Mouse (Mus musculus) ovary, postnatal 36 days (tissue): Measurements from ENCODE around the gene Tpp1.

Experiments used
- DNase-seq: peaks from one replicate; pipeline ENCODE4 v3.0.0; 2022; ENCODE audit warnings: low spot score, mixed read lengths

Tpp1 gene

GRCm38 (mm10) chr7:105751491-105752433, at the start of gene Tpp1:
TSS of gene Tpp1 (minus strand) at chr7:105752235.
- peak; percentile 83 for DNase-seq

DNA sequence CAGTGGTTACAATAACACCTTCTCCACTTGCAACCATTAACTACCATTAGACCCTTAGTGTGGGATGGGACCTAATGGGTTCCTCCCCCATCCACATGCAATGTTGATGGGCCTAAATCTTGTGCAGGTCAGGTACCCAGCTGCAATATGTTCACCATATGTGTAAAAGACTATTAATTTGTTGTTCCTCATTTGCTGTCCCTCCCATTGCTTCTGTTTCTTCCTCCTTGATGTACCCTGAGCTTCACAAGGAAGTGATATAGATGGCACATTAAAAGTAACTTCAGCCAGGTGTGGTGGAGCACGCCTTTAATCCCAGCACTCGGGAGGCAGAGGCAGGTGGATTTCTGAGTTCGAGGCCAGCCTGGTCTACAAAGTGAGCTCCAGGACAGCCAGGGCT, 44.9 kb upstream of the Tpp1 start:
- DNase-seq: no peak

DNA sequence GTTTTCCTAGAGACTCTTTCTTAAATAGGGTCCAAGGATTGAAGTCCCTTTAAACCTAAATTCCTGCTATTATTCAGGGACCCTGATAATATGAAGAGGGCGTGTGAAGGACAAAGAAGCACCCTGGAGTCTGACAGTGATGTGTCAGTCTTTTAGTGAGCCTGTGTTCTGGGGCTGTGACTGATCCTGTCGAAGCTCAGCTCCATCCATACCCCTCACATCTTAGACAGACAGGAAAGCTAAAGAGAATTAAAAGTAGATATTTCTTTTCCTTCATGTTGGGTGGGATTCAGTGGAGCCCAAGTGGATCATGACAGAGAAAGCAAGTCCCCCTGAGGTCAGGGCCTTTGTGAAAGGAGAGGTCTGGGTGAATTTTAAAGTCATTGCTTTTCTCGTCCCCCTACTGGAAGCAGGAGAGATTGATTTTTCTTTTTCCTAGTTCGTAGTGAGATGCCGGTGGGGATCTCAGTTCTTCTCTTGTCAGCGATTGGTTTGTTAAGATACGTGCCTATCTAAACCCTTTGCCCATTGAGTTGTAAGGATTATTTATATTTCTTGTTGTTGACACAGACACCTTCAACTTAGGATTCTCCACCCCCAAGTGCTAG, 43.8 kb upstream of the Tpp1 start:
- DNase-seq: no peak

DNA sequence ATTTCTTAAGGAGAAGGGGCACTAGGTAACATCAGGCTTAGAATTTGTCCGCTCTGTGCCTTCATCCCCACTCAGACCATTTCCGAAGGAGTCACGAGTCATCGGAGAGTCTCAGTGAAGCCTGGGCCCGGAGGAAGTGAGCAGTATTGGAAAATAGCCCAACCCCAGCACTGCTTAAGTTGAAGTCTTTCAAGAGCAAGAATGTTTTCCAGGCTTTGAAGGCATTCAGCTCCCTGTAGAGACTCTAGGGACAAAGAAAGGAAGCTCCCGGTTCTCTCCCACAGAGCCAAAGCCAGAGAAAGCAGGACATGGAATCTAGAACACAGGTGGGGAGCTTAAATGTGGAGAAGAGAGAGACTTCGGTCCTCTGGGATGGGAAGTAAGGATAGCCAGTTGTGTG, 41.7 kb upstream of the Tpp1 start:
- DNase-seq: no peak

GRCm38 (mm10) chr7:105791147-105791546, 39.1 kb upstream of the Tpp1 start:
- no peak for DNase-seq

DNA sequence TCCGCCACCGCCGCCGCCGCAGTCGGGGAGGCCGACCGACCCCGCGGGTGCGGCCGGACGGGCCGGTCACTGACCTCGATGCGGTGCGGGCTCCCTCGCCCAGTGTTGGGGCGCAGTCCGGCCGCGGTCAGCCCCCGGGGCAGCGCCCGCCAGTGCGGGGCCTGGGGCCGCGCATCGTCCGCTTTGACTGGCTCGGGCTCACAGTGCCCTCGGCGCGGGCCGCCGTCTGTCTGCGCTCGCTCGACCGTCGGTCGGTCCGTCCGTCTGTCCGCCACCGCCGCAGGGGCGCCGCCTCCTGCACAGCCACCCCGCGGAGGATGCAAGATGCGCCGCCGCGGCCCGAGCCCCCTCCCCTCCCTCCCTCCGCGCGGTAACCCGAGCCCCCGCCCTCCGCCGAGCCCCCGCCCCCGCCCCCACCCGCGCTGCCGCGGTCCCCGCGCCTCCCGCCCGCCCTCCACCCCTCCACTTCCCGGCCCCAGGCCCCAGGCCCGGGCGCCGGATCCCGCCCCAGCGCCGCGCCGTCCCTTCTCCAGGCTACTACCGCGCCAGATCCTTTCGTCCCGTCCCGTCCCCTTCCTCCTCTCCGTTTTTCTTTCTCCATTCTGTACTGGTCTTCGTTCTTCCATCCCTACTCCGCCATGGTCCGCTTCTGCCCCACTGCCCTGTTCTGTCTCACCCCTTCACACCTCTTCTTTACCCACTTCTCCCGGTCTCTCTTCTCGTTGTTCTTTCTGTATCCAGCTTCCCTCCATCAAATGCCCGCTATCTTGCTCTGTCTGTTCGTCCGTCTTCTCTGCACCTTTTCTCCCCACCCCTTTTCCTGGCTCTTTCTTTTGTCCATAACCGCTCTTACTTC, 35.5 kb upstream of the Tpp1 start, which contains the start of gene Dchs1:
Gene Dchs1, minus strand, starts transcription at position 370 of the 856 bp plus-strand sequence.
- peak; percentile 18 for DNase-seq

DNA sequence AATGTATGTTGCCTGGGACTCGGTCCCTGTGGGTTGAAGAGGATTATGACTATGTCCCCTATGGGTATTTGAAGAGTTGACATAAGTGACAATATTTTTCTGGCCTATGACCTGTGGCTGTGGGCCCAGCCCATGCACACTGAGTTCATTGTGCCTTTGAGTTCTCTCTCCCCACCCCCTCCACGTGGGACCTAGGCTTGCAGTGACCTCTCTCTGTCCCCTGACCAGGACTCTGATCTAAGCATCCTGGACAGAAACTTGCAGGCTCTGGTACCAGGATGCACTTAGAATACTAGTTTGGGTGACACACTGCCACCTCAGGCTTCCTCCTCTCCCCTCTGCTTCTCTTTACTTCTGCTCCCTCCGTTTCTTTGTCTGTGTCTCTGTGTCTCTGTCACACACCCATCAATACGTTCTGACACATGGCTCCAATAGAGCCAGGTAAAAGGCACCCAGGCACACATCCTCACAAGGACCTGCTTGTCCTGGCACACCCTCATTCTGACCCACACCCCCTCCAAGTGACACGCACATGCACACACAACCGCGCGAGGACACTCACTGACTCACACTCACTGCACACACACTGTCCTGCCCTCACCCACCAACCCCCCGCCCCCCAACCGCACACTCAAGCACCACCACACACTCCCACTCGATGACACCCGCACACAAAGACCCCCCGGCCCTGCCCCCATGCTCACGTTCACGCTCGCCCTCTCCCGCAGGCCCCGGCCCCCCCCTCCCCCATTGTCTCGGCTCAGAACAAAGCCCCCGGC, 34.7 kb upstream of the Tpp1 start:
- no peak for DNase-seq

DNA sequence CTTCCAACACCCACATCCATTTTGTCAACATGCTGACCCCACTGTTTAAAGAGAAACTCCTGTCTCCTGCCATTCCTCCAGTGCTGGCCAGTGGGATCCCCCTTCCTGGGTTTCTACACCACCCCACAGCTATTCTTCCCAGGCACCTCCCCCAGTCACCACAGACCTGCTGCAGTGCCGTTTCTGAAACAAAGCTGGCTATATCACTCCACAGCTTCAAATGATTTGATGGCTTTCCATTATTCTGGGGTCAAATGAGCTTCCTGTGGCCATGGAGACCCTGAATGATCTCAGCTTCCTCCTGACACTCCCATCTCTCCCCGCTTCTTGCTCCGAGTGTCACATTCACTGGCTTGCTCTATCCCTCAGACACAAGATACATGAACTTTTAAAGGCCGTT, 32.5 kb upstream of the Tpp1 start:
- DNase-seq: no peak

DNA sequence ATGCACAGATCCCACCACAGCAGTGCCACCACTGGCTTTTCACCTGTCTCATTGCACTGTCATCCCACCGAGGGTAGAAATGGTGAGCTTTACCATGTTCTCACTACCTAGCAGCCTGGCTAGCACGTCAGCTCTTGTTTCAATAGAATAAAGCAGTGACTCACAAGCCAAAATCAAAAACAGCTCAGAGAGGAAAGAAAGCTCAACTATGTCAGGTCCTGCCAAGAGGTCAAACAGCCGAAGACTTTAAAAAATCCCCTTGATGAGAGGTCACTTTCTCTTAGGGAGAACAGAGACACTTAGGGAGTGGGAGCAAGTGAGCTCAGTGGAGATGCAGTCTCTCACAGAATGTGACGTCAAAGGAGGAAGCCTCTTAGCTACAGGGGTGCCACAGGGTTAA, 31.8 kb upstream of the Tpp1 start:
- no peak for DNase-seq

GRCm38 (mm10) chr7:105778553-105779265, 26.7 kb upstream of the Tpp1 start:
- no peak for DNase-seq

DNA sequence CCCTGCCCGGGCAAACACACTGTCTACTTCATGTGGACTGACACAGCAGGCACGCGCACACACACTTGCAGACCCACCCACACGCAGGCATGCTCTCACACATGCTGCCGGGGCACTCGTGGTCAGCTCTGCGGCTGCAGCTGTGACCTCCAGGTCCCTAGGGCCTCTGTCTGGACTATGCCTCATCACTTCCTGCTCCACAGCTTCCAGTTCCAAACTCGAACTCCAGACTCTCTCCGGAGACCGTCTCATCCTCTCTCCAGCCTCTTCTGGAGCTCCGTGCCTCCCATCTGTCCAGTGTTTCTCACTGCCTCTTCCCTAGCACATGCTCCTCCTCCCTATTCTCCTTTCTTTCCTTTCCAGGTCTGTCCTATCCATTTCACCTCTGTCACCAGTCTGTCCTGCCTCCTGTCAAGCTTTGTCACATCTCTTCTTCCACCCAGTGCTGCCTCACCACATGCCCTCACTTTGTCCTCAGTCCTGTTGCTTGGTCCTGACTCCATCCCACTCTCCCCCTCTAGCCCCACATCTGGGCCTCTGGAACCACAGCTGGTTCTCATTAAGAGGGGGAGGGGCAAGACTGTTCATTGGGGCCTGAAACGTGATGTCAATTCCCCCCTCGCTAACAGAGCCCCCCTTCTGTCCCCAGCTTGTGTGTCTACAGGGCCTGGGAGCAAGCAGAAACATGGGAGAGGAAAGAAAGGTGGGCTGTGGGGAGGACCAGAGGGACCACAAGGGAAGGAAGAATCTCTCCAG, 25.9 kb upstream of the Tpp1 start:
- DNase-seq: no peak

GRCm38 (mm10) chr7:105777316-105777715, 25.3 kb upstream of the Tpp1 start:
- no peak for DNase-seq

GRCm38 (mm10) chr7:105776026-105776425, 24.0 kb upstream of the Tpp1 start:
- DNase-seq: no peak

GRCm38 (mm10) chr7:105774661-105775060, 22.6 kb upstream of the Tpp1 start:
- DNase-seq: no peak

- DNase-seq: no peak
Measured at GRCm38 (mm10) chr7:105773041-105773440, 21.0 kb upstream of the Tpp1 start.

GRCm38 (mm10) chr7:105772331-105772730, 20.3 kb upstream of the Tpp1 start:
- DNase-seq: no peak

DNA sequence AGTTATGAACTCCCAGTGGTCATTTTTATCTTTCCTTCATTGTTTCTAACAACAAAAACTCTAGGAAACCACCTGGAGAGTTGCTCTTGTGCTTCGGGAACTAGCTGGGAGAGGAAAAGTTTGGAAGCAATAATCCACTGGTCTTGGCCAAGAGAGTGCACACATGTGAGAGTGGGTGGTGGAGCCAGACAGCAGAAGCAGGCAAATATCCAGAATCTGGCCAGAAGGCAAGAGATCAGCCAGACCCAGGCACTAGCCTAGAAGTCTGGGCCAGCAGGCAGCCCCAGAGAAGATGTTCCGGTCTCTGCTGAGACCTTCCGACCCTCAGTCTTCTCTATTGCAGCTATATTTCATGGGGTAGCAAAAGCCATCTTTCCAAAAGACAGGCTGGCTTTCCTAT, 17.9 kb upstream of the Tpp1 start:
- no peak for DNase-seq

- no peak for DNase-seq
Measured at GRCm38 (mm10) chr7:105767729-105768165, 15.7 kb upstream of the Tpp1 start.

- DNase-seq: no peak
Measured at GRCm38 (mm10) chr7:105764331-105764730, 12.3 kb upstream of the Tpp1 start.
